ENCODE assay signal across 11 mouse cellular contexts in genomic region chr13:111893221-111893713, GRCm38 (mm10).
A peak's percentile ranks its signal among the peaks of the same experiment; 100 is the strongest.
DNase-seq lines count a peak whose midpoint lies in the region; ATAC-seq and TF ChIP-seq lines count a peak whose summit lies in the region.
"Had no signal": no experiment of that assay in that cellular context is flagged by ENCODE, and none has a peak within 500 bp of the region (broad histone marks: within the 10 kb centered on the region; RNA-seq: fewer than 3 reads in every experiment).

No protein-coding gene starts in this region.

- H3K4me2 ChIP-seq in liver, embryonic 13.5 days = peak overlapping the region; percentile 23; the same call in 1 of the 2 replicates
- H3K4me2 ChIP-seq in liver, embryonic 12.5 days = no peak overlapping the region; the same call in 1 of the 2 replicates
- peak overlapping the region; percentile 13; the same call in 1 of the 2 replicates for H3K4me2 ChIP-seq in liver, embryonic 14.5 days (ENCODE audit: low read depth)
- H3K4me2 ChIP-seq: midbrain, embryonic 12.5 days had no signal

- no peak overlapping the region for H3K9ac ChIP-seq in liver, embryonic 13.5 days
- H3K9ac ChIP-seq in liver, embryonic 12.5 days = no peak overlapping the region
- H3K9ac ChIP-seq in liver, embryonic 14.5 days (replicated peaks) = no peak overlapping the region
- H3K9ac ChIP-seq: midbrain, embryonic 12.5 days had no signal

- ATAC-seq in liver, embryonic 13.5 days (ENCODE audit: low read depth) = no peak
- no peak for ATAC-seq in liver, embryonic 12.5 days
- no peak for ATAC-seq in liver, embryonic 14.5 days (ENCODE audit: insufficient read depth)
- ATAC-seq in neutrophil, adult 5-6 weeks (ENCODE audit: extremely low read depth, insufficient number of reproducible peaks, low FRiP score, poor library complexity, severe bottlenecking) = peak; percentile 45; the same call in 1 of the 2 replicates
- ATAC-seq: Patski had no signal

- H3K4me1 ChIP-seq in liver, embryonic 13.5 days (replicated peaks) = peaks cover 39% of the 10 kb centered on the region
- peaks cover 40% of the 10 kb centered on the region for H3K4me1 ChIP-seq in liver, embryonic 12.5 days
- peaks cover 15 to 29% of the 10 kb centered on the region in 2 experiments for H3K4me1 ChIP-seq in liver, embryonic 14.5 days (replicated peaks; ENCODE audit: control insufficient read depth in 2 of 2, insufficient read depth in 2 of 2, low read length in 1 of 2)

- H3K4me3 ChIP-seq in liver, embryonic 13.5 days (replicated peaks) = no peak overlapping the region
- no peak overlapping the region for H3K4me3 ChIP-seq in liver, embryonic 12.5 days
- H3K4me3 ChIP-seq in liver, embryonic 14.5 days (ENCODE audit: insufficient read depth in 1 of 2, low read depth in 2 of 2, low read length in 2 of 2) = no peak overlapping the region
- H3K4me3 ChIP-seq: midbrain, embryonic 12.5 days had no signal

- H3K9me3 ChIP-seq in liver, embryonic 13.5 days (replicated peaks) = no peaks in the 10 kb centered on the region
- no peaks in the 10 kb centered on the region for H3K9me3 ChIP-seq in liver, embryonic 12.5 days (replicated peaks)
- no peaks in the 10 kb centered on the region for H3K9me3 ChIP-seq in liver, embryonic 14.5 days (ENCODE audit: control insufficient read depth, low read length)
- H3K9me3 ChIP-seq: midbrain, embryonic 12.5 days had no signal

- no peaks in the 10 kb centered on the region for H3K36me3 ChIP-seq in liver, embryonic 13.5 days
- no peaks in the 10 kb centered on the region for H3K36me3 ChIP-seq in liver, embryonic 12.5 days
- no peaks in the 10 kb centered on the region for H3K36me3 ChIP-seq in liver, embryonic 14.5 days (replicated peaks; ENCODE audit: control insufficient read depth, insufficient read depth, low read depth)
- H3K36me3 ChIP-seq: midbrain, embryonic 12.5 days had no signal

- WGBS in liver, embryonic 13.5 days (ENCODE audit: insufficient replicate concordance) = 14% methylated on average over 14 of the region's 14 CpGs
- 21% methylated on average over 14 of the region's 14 CpGs for WGBS in liver, embryonic 12.5 days (ENCODE audit: insufficient replicate concordance)
- WGBS in liver, embryonic 14.5 days (ENCODE audit: insufficient replicate concordance) = 10% methylated on average over 14 of the region's 14 CpGs

- H3K27ac ChIP-seq in liver, embryonic 13.5 days = no peak overlapping the region
- no peak overlapping the region for H3K27ac ChIP-seq in liver, embryonic 12.5 days
- H3K27ac ChIP-seq in liver, embryonic 14.5 days = no peak overlapping the region
- H3K27ac ChIP-seq: midbrain, embryonic 12.5 days had no signal

- TF ChIP-seq CTCF in liver, embryonic 14.5 days (IDR thresholded peaks at IDR 0.05; ENCODE audit: low read depth) = no peak

- no peak for DNase-seq in liver, embryonic 13.5 days
- peak; percentile 52 for DNase-seq in embryo, embryonic 11 days
- no peak for DNase-seq in liver, embryonic 14.5 days (ENCODE audit: low read depth in 3 of 3, low spot score in 3 of 3)
- no peak for DNase-seq in cerebellum, adult 8-10 months
- no peak for DNase-seq in thymus, postnatal 14 days
- DNase-seq: kidney, adult 18-20 months; thymus, adult 18-20 months had no signal

- peaks cover 16% of the 10 kb centered on the region; the same call in 1 of the 2 replicates for H3K27me3 ChIP-seq in liver, embryonic 13.5 days
- peaks cover 16% of the 10 kb centered on the region for H3K27me3 ChIP-seq in liver, embryonic 12.5 days (replicated peaks)
- H3K27me3 ChIP-seq in liver, embryonic 14.5 days (ENCODE audit: control insufficient read depth, insufficient read depth, low read length) = no peaks in the 10 kb centered on the region
- H3K27me3 ChIP-seq: Patski had no signal

- no peak for TF ChIP-seq EP300 in liver, embryonic 14.5 days (IDR thresholded peaks at IDR 0.05; ENCODE audit: low read depth)
